Mouse (Mus musculus) intestine, embryonic 14.5 days (tissue): ENCODE measurements around the gene Sfi1. TPM values are rescaled to one million over a fixed set of nuclear protein-coding genes. Genes with fewer than 3 reads are reported as not detected.
A peak's percentile ranks its signal among the peaks of the same experiment; 100 is the strongest.
"Not testable (repeated sequence)": the region's sequence is repeated elsewhere in the genome, so short reads cannot be mapped to it uniquely, and the experiment has no call there.

Experiments
- ATAC-seq: fragments of 200-750 bp; cut with Nextera tagmentation; replicated peaks from 2 replicates; pipeline ENCODE4 v1.8.0; 2017; ENCODE audit warnings: low read depth, moderate number of reproducible peaks, moderate TSS enrichment, moderate library complexity; ENCODE audit not compliant: low FRiP score, low TSS enrichment
- DNase-seq: peaks from one replicate; pipeline ENCODE4 v3.0.0-alpha.2; 2018; ENCODE audit warnings: low spot score
- H3K27ac ChIP-seq: fragments of 300-500 bp; sonication (generic); 2 replicates; pipeline ENCODE4 v1.5.1; 2014; ENCODE audit warnings: low read depth, mild to moderate bottlenecking, control low read depth
- H3K27me3 ChIP-seq: fragments of 300-500 bp; sonication (generic); replicated peaks from 2 replicates; pipeline ENCODE4 v1.6.1; 2014; ENCODE audit warnings: low read length, control low read depth; ENCODE audit not compliant: control insufficient read depth, insufficient read depth
- H3K36me3 ChIP-seq: fragments of 300-500 bp; sonication (generic); 2 replicates; pipeline ENCODE4 v1.6.1; 2014; ENCODE audit warnings: low read length, control low read depth; ENCODE audit not compliant: control insufficient read depth, insufficient read depth
- H3K4me1 ChIP-seq: fragments of 300-500 bp; sonication (generic); replicated peaks from 2 replicates; pipeline ENCODE4 v1.6.1; 2014; ENCODE audit warnings: low read length, control low read depth, mixed read lengths; ENCODE audit not compliant: control insufficient read depth, insufficient read depth
- H3K4me2 ChIP-seq: fragments of 300-500 bp; sonication (generic); 2 replicates; pipeline ENCODE4 v1.6.1; 2014; ENCODE audit warnings: low read length
- H3K4me3 ChIP-seq: fragments of 300-500 bp; sonication (generic); 2 replicates; pipeline ENCODE4 v1.5.1; 2014; ENCODE audit warnings: low read depth, low read length, control low read depth, mixed read lengths
- H3K9ac ChIP-seq: fragments of 300-500 bp; sonication (generic); 2 replicates; pipeline ENCODE4 v1.6.1; 2014; ENCODE audit warnings: mild to moderate bottlenecking, low read length
- H3K9me3 ChIP-seq: fragments of 300-500 bp; sonication (generic); 2 replicates; pipeline ENCODE4 v1.6.1; 2016; ENCODE audit warnings: low read length, control low read depth; ENCODE audit not compliant: control insufficient read depth
- WGBS: fragments of 180-500 bp; shearing (Covaris S2); extraction: QIAGEN DNeasy Blood & Tissue Kit; methylation state at CpG from one replicate; pipeline ENCODE4 v1.1.7; 2014; 5-methylcytosine and 5-hydroxymethylcytosine counted together
- polyA plus RNA-seq: library from polyadenylated mRNA; unstranded; fragments of >200 nt; fragmentation: Nextera tagmentation; extraction: Ambion mirVana; gene quantifications from 2 replicates; pipeline ENCODE4 v1.2.1, GENCODE M21; 2014

The Sfi1 gene
- polyA plus RNA-seq, 1 experiment from 2014 or later: 11.2 TPM

DNA sequence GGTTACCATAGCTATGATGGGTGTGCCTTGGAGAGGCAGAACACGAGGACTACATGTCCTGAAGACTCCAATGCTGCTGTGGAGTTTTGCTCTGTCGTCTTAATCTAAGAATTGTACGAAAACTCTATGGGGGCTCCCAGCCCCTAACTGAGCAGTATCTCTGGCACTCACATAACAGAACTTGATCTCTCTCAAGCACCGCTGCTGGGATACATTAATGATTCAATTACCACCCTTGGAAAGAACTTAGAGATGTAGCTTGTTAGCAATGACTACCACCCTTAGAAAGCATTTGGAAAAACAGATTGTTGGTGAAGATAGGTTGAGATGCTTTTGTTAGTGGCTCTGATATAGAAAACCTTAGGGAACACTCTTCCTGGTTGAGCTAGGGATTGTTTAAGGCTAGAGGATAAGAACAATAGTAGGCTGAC is 25.7 kb downstream of the Sfi1 start:
- not testable (repeated sequence) for ATAC-seq, H3K27ac ChIP-seq, H3K4me3 ChIP-seq, H3K4me1 ChIP-seq, H3K36me3 ChIP-seq, H3K4me2 ChIP-seq, DNase-seq, H3K9me3 ChIP-seq, H3K27me3 ChIP-seq, H3K9ac ChIP-seq
- WGBS: 68% methylated on average over 4 of the region's 4 CpGs

DNA sequence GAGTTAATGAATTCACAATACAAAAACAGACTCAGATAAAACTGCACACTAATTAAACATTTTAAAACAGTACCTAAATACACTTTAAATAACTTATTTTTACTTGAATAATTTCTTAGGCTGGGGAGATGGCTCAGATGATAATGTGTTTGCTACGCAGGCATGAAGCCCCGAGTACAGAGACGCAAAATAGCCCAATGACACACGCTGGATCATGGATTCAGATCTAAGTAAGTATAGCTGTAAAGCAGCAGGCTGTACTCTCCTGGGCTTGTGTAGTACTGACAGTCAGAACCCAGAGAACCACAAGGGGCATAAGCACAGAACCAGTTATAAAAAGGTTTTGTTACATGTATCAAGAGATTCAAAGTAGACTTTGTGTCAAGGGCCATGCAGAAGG is 26.1 kb downstream of the Sfi1 start:
- H3K4me1 ChIP-seq, H3K4me3 ChIP-seq, H3K36me3 ChIP-seq, H3K9ac ChIP-seq, DNase-seq, ATAC-seq, H3K27me3 ChIP-seq, H3K9me3 ChIP-seq, H3K27ac ChIP-seq, H3K4me2 ChIP-seq: not testable (repeated sequence)
- WGBS: 93% methylated on average over 4 of the region's 4 CpGs

DNA sequence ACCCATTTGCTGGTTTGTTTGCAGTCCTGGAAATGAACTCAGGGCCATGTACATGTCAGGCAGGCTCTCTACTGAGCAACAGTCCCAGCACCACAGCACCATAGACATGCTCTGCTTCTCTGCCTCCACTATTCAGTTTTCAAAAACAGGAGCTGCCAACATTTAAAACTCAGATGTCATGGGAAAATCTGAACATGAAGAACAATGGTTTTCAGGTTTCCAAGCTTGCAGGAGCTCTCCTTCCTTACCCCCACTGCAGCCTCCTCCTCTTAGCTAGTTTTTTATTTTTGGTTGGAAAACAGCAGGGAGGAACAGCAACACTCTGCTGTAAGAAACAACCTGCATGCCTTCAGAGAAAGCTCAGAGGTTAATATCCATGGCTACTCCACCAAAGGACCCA is 26.9 kb downstream of the Sfi1 start:
- H3K27me3 ChIP-seq, ATAC-seq, H3K4me1 ChIP-seq, H3K4me2 ChIP-seq, H3K9ac ChIP-seq, H3K36me3 ChIP-seq, H3K9me3 ChIP-seq, H3K27ac ChIP-seq, H3K4me3 ChIP-seq, DNase-seq: not testable (repeated sequence)

DNA sequence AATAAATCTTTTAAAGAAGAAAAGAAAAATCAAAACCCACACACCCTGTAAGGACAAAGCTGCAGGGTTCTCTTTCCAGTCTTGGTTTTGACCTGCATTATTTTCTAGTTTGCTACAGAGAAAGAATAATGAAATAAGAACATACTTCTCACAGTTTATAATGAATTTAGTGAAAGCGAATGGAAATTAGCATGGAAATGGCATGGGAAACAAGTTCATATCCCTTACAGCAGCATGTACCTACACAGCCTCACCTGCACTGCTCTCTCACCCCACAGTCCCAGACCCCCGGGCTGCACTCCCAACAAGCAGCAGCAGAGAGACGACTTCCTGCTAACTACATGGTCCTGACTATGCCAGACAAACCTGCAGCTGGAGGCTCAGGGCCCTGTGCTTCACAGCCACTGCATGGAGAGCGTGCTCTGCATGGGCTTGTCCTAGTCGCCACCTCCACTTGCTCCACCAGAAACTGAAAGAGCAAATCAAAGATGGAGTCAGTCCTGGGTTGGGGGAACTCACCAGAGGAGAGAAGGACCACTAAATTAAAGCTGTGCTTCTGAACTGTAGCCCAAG is 28.0 kb downstream of the Sfi1 start:
- peak; percentile 16; the same call in 1 of the 2 replicates for ATAC-seq
- H3K27me3 ChIP-seq, H3K4me1 ChIP-seq, H3K4me2 ChIP-seq, H3K4me3 ChIP-seq, H3K36me3 ChIP-seq, H3K9ac ChIP-seq, DNase-seq, H3K9me3 ChIP-seq, H3K27ac ChIP-seq: not testable (repeated sequence)
- 87% methylated on average over 3 of the region's 5 CpGs for WGBS

DNA sequence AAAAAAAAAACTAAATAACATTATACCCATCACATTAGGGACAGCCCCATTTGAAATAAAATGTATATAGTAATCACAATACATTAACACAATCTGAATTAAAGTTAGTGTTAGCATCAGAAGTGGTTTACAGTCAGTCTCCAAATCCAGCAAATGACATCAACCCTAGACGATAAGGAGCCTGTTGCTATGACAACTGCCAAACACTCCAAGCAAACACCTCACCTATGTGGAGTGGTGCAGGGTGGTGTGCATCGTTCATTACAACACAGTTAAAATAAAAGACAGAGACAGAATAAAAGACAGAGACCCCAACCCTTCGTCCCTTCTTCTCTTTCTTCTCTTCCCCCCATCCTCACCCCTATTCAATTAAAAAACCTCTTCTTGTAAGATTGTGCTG is 29.6 kb downstream of the Sfi1 start:
- H3K27ac ChIP-seq, H3K4me1 ChIP-seq, H3K27me3 ChIP-seq, ATAC-seq, H3K9ac ChIP-seq, H3K4me3 ChIP-seq, DNase-seq, H3K9me3 ChIP-seq, H3K4me2 ChIP-seq, H3K36me3 ChIP-seq: not testable (repeated sequence)
- WGBS: 60% methylated on average over 3 of the region's 3 CpGs

DNA sequence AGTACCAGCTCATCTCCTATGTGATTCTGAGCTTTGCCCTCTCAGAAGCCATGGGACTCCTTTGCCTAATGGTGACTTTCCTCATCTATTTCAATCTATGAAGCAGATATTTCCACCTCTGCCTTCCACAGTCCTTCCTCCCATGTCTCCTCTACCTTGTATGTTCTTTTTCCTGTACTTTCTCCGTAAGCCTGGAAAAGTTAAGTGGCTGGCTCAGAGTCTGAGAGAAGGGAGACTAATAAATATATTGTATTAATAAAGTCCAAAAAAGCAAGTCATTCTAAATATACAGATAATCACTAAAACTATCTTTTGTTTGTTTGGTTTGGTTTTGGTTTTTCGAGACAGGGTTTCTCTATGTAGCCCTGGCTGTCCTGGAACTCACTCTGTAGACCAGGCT is 30.1 kb downstream of the Sfi1 start:
- not testable (repeated sequence) for H3K4me1 ChIP-seq, DNase-seq, H3K36me3 ChIP-seq, ATAC-seq, H3K27ac ChIP-seq, H3K9me3 ChIP-seq, H3K4me3 ChIP-seq, H3K4me2 ChIP-seq, H3K9ac ChIP-seq, H3K27me3 ChIP-seq
- 89% methylated on average over 2 of the region's 2 CpGs for WGBS

DNA sequence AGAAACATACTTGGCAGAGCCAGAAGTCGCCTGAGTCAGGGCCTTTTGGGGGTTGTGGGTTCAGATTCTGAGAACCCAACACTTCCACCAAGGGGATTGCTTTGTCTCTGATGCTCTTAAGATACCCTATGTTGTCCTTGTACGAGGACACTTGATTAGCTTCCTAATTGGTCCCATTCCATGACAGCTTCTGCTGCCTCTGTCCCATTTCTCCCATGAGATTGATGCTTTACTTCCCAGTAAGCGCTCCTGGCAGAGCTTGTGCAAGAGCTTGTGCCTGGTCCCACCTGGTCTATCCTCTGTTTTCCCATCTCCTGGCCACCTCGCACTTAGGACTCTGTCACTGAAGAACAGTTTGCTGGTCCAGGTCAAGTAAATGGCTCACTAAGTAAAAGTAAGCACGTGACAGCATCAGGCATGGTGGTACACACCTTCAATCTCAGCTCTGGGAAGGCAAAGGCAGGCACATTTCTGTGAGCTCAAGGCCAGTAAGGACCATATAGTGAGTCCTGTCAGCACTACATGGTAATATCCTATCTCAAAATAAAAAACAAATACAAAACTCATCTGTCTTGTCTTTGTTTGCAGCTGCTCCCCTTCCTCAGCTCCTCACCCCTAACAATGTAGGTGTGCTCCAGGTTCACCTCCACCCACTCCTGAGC is 30.9 kb downstream of the Sfi1 start:
- not testable (repeated sequence) for H3K9ac ChIP-seq, H3K4me2 ChIP-seq, H3K36me3 ChIP-seq, H3K27me3 ChIP-seq, H3K9me3 ChIP-seq, DNase-seq, H3K4me1 ChIP-seq, H3K4me3 ChIP-seq, H3K27ac ChIP-seq
- 59% methylated on average over 5 of the region's 5 CpGs for WGBS
- peak; percentile 30 for ATAC-seq

DNA sequence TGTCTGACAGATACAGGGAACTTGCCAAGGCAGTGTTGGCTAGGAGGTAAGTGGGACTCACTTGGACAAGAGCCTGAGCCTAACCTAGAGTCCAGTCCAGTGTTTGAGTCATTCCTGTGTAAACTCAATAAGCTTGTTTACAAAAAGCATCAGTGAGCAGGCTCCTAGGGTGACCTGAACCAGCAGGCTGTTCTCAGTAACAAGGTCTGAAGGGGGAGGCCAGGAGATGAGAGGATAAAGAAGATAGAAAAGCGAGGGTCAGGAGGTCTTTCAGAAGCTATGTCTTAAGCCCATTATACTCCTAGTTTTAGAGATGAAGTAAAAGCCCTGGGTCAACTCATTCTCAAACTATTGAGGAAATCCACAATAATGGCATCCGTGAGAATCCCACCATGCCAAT is 31.9 kb downstream of the Sfi1 start:
- H3K4me3 ChIP-seq, H3K4me2 ChIP-seq, DNase-seq, ATAC-seq, H3K4me1 ChIP-seq, H3K9ac ChIP-seq, H3K9me3 ChIP-seq, H3K36me3 ChIP-seq, H3K27ac ChIP-seq, H3K27me3 ChIP-seq: not testable (repeated sequence)
- 62% methylated on average over 1 of the region's 2 CpGs for WGBS

DNA sequence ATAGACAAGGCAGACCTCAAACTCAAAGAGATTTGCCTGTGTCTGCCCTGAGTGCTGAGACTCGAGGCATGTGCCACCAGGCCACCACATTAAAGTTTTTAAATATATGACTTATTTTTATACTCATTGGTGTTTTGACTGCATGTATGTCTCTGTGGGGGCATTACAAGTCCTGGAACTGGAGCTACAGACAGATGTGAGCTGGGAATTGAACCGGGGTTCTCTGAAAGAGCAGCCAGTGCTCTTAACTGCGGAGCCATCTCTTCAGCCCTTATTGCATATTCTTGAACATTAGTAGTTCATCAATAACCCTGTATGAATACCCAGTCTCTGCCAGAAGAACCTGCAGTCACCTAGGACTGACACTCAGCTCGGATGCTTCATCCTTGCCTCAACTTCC is 34.5 kb downstream of the Sfi1 start:
- H3K4me1 ChIP-seq, ATAC-seq, H3K9ac ChIP-seq, H3K27me3 ChIP-seq, H3K4me2 ChIP-seq, H3K9me3 ChIP-seq, H3K4me3 ChIP-seq, H3K27ac ChIP-seq, H3K36me3 ChIP-seq, DNase-seq: not testable (repeated sequence)
- WGBS: 92% methylated on average over 4 of the region's 4 CpGs
